Mouse (Mus musculus): ENCODE data around the gene Ncoa7.

GRCm38 (mm10) chr10:30842228-30842627 lies 39.1 kb upstream of the Ncoa7 start:
- no peak for TF ChIP-seq POLR2A (IDR thresholded peaks at IDR 0.05; ENCODE audit: control insufficient read depth, low read depth, low read length)
- no peak for TF ChIP-seq CTCF (IDR thresholded peaks at IDR 0.05; ENCODE audit: control insufficient read depth, insufficient read depth, insufficient replicate concordance, low read depth, low read length)

All from testis, adult 2 months (tissue).